Mouse (Mus musculus) testis, adult 2 months (tissue): ENCODE measurements at regions not wholly inside any gene's neighbourhood (a gene's known extent, or its start where the extent isn't known, plus 50 kb on each side); places are given as distances from the start of the nearest gene placed in this dataset.

ENCODE experiments used
- CTCF ChIP-seq: fragments of 200-500 bp; IDR thresholded peaks from 2 replicates; pipeline ENCODE4 v1.5.1; 2012; ENCODE audit warnings: low read depth, mild to moderate bottlenecking, inconsistent platforms, low read length, moderate library complexity; ENCODE audit not compliant: control insufficient read depth, insufficient read depth, insufficient replicate concordance
- POLR2A ChIP-seq: fragments of 200-500 bp; IDR thresholded peaks from 2 replicates; pipeline ENCODE4 v1.6.1; 2012; ENCODE audit warnings: low read depth, mild to moderate bottlenecking, inconsistent platforms, low read length, moderate library complexity; ENCODE audit not compliant: control insufficient read depth

- TF ChIP-seq CTCF (no peak), POLR2A (no peak)
Observed at GRCm38 (mm10) chr9:61664000-61664622, 250.2 kb downstream of the Rplp1 start.
